Comparison of ENCODE assay signal across 22 mouse cellular contexts in genomic region chr13:79801591-79801990, GRCm38 (mm10).
DNase-seq lines count a peak whose midpoint lies in the region; ATAC-seq and TF ChIP-seq lines count a peak whose summit lies in the region.
"Had no signal": no experiment of that assay in that cellular context is flagged by ENCODE, and none has a peak within 500 bp of the region (broad histone marks: within the 10 kb centered on the region; RNA-seq: fewer than 3 reads in every experiment).

No protein-coding gene starts in this region.

- ATAC-seq in midbrain, embryonic 11.5 days (ENCODE audit: low FRiP score) = peak; percentile 22; the same call in 1 of the 2 replicates
- ATAC-seq in midbrain, postnatal 0 days (ENCODE audit: low FRiP score) = no peak
- peak; percentile 54; the same call in 1 of the 2 replicates for ATAC-seq in midbrain, embryonic 12.5 days (ENCODE audit: low FRiP score, low read depth)
- no peak for ATAC-seq in midbrain, embryonic 16.5 days
- ATAC-seq in midbrain, embryonic 14.5 days (ENCODE audit: low FRiP score, low TSS enrichment) = peak; percentile 53; the same call in 1 of the 2 replicates
- no peak for ATAC-seq in midbrain, embryonic 13.5 days
- 0 out of 2 replicates have a peak, but pooled peaks have one; percentile 31 for ATAC-seq in monocyte, adult 5-6 weeks (replicated peaks; ENCODE audit: insufficient number of reproducible peaks, low FRiP score, low TSS enrichment, poor library complexity, severe bottlenecking)
- ATAC-seq: activated CD4-positive, CD25-positive, alpha-beta regulatory T cell, adult 4 months; CD4-positive, CD25-positive, alpha-beta regulatory T cell, adult 4 months; Patski had no signal

- WGBS in midbrain, embryonic 11.5 days = 83% methylated on average over 2 of the region's 2 CpGs
- WGBS in midbrain, postnatal 0 days = 88% methylated on average over 2 of the region's 2 CpGs
- 86% methylated on average over 2 of the region's 2 CpGs for WGBS in midbrain, embryonic 12.5 days
- 91% methylated on average over 2 of the region's 2 CpGs for WGBS in midbrain, embryonic 16.5 days
- 88% methylated on average over 2 of the region's 2 CpGs for WGBS in midbrain, embryonic 14.5 days
- 80% methylated on average over 2 of the region's 2 CpGs for WGBS in midbrain, embryonic 13.5 days

- DNase-seq in midbrain, embryonic 11.5 days (ENCODE audit: low spot score, missing footprints) = no peak
- DNase-seq in midbrain, postnatal 0 days (ENCODE audit: low spot score) = no peak
- DNase-seq in midbrain, embryonic 14.5 days = no peak
- DNase-seq in spleen, postnatal 36 days (ENCODE audit: low spot score in 2 of 2) = no peak
- DNase-seq: adrenal gland, adult 2 months; adrenal gland, adult 8-10 months; adrenal gland, postnatal 10 days; adrenal gland, postnatal 14 days; adrenal gland, postnatal 25 days; adrenal gland, postnatal 36 days; B cell, adult 2 months; cerebellum, adult 11 months; cerebellum, adult 11-12 months had no signal

- no peaks in the 10 kb centered on the region for H3K27me3 ChIP-seq in midbrain, embryonic 11.5 days (ENCODE audit: control insufficient read depth, insufficient read depth, low read length)
- H3K27me3 ChIP-seq in midbrain, postnatal 0 days (ENCODE audit: insufficient read depth, low read length) = no peaks in the 10 kb centered on the region
- no peaks in the 10 kb centered on the region for H3K27me3 ChIP-seq in midbrain, embryonic 12.5 days
- H3K27me3 ChIP-seq in midbrain, embryonic 16.5 days (ENCODE audit: control insufficient read depth, insufficient read depth, low read depth, low read length) = no peaks in the 10 kb centered on the region
- no peaks in the 10 kb centered on the region for H3K27me3 ChIP-seq in midbrain, embryonic 14.5 days (ENCODE audit: control insufficient read depth, insufficient read depth, low read length)
- no peaks in the 10 kb centered on the region for H3K27me3 ChIP-seq in midbrain, embryonic 13.5 days
- H3K27me3 ChIP-seq: CH12.LX, Patski had no signal

- no peaks in the 10 kb centered on the region for H3K36me3 ChIP-seq in midbrain, embryonic 11.5 days (ENCODE audit: control insufficient read depth, insufficient read depth, low read length)
- H3K36me3 ChIP-seq in midbrain, postnatal 0 days (ENCODE audit: insufficient read depth, low read length) = no peaks in the 10 kb centered on the region
- no peaks in the 10 kb centered on the region for H3K36me3 ChIP-seq in midbrain, embryonic 12.5 days
- H3K36me3 ChIP-seq in midbrain, embryonic 16.5 days (ENCODE audit: control insufficient read depth, insufficient read depth, low read length) = no peaks in the 10 kb centered on the region
- no peaks in the 10 kb centered on the region for H3K36me3 ChIP-seq in midbrain, embryonic 14.5 days (ENCODE audit: control insufficient read depth, insufficient read depth, low read length)
- no peaks in the 10 kb centered on the region for H3K36me3 ChIP-seq in midbrain, embryonic 13.5 days
- H3K36me3 ChIP-seq: G1E had no signal

- no peak overlapping the region for H3K9ac ChIP-seq in midbrain, embryonic 11.5 days (ENCODE audit: low read length)
- H3K9ac ChIP-seq in midbrain, postnatal 0 days (replicated peaks; ENCODE audit: low read length, poor library complexity, severe bottlenecking) = no peak overlapping the region
- no peak overlapping the region for H3K9ac ChIP-seq in midbrain, embryonic 12.5 days (replicated peaks)
- no peak overlapping the region for H3K9ac ChIP-seq in midbrain, embryonic 16.5 days (ENCODE audit: low read depth, low read length)
- no peak overlapping the region for H3K9ac ChIP-seq in midbrain, embryonic 14.5 days (replicated peaks; ENCODE audit: low read length)
- H3K9ac ChIP-seq in midbrain, embryonic 13.5 days (replicated peaks) = no peak overlapping the region

- H3K27ac ChIP-seq in midbrain, embryonic 11.5 days (ENCODE audit: low read depth, low read length) = no peak overlapping the region
- no peak overlapping the region for H3K27ac ChIP-seq in midbrain, postnatal 0 days (ENCODE audit: low read depth, low read length)
- no peak overlapping the region for H3K27ac ChIP-seq in midbrain, embryonic 12.5 days (replicated peaks)
- no peak overlapping the region for H3K27ac ChIP-seq in midbrain, embryonic 16.5 days (ENCODE audit: low read length)
- no peak overlapping the region for H3K27ac ChIP-seq in midbrain, embryonic 14.5 days (replicated peaks; ENCODE audit: low read depth, low read length)
- no peak overlapping the region for H3K27ac ChIP-seq in midbrain, embryonic 13.5 days

- H3K4me1 ChIP-seq in midbrain, embryonic 11.5 days (ENCODE audit: control insufficient read depth, insufficient read depth, low read length) = no peaks in the 10 kb centered on the region
- no peaks in the 10 kb centered on the region for H3K4me1 ChIP-seq in midbrain, postnatal 0 days (ENCODE audit: insufficient read depth, low read length)
- no peaks in the 10 kb centered on the region for H3K4me1 ChIP-seq in midbrain, embryonic 12.5 days
- H3K4me1 ChIP-seq in midbrain, embryonic 16.5 days (ENCODE audit: control insufficient read depth, insufficient read depth, low read length) = no peaks in the 10 kb centered on the region
- no peaks in the 10 kb centered on the region for H3K4me1 ChIP-seq in midbrain, embryonic 14.5 days (ENCODE audit: control insufficient read depth, insufficient read depth, low read length)
- H3K4me1 ChIP-seq in midbrain, embryonic 13.5 days (replicated peaks) = no peaks in the 10 kb centered on the region

- no peaks in the 10 kb centered on the region for H3K9me3 ChIP-seq in midbrain, embryonic 11.5 days (ENCODE audit: control insufficient read depth, low read length)
- H3K9me3 ChIP-seq in midbrain, postnatal 0 days (ENCODE audit: low read length) = no peaks in the 10 kb centered on the region
- H3K9me3 ChIP-seq in midbrain, embryonic 12.5 days = no peaks in the 10 kb centered on the region
- H3K9me3 ChIP-seq in midbrain, embryonic 16.5 days (replicated peaks; ENCODE audit: control insufficient read depth, low read length, poor library complexity, severe bottlenecking) = no peaks in the 10 kb centered on the region
- no peaks in the 10 kb centered on the region for H3K9me3 ChIP-seq in midbrain, embryonic 14.5 days (ENCODE audit: control insufficient read depth, low read length)
- H3K9me3 ChIP-seq in midbrain, embryonic 13.5 days = no peaks in the 10 kb centered on the region

- no peak for TF ChIP-seq CTCF in midbrain, postnatal 0 days (IDR thresholded peaks at IDR 0.05)

- no peak overlapping the region for H3K4me2 ChIP-seq in midbrain, embryonic 11.5 days
- H3K4me2 ChIP-seq in midbrain, postnatal 0 days (ENCODE audit: low read depth, low read length, poor library complexity, severe bottlenecking) = no peak overlapping the region
- H3K4me2 ChIP-seq in midbrain, embryonic 12.5 days (replicated peaks) = no peak overlapping the region
- no peak overlapping the region for H3K4me2 ChIP-seq in midbrain, embryonic 16.5 days (ENCODE audit: low read length)
- H3K4me2 ChIP-seq in midbrain, embryonic 14.5 days (ENCODE audit: low read length) = no peak overlapping the region
- no peak overlapping the region for H3K4me2 ChIP-seq in midbrain, embryonic 13.5 days (replicated peaks)

- H3K4me3 ChIP-seq in midbrain, embryonic 11.5 days (ENCODE audit: low read depth, low read length) = no peak overlapping the region
- H3K4me3 ChIP-seq in midbrain, postnatal 0 days (ENCODE audit: low read depth, low read length) = no peak overlapping the region
- no peak overlapping the region for H3K4me3 ChIP-seq in midbrain, embryonic 12.5 days
- H3K4me3 ChIP-seq in midbrain, embryonic 16.5 days (ENCODE audit: low read depth, low read length) = no peak overlapping the region
- no peak overlapping the region for H3K4me3 ChIP-seq in midbrain, embryonic 14.5 days (replicated peaks; ENCODE audit: low read depth, low read length)
- H3K4me3 ChIP-seq in midbrain, embryonic 13.5 days (replicated peaks) = no peak overlapping the region

Comparison
In these comparisons a context has a peak if more than half of its experiments do, and no peak if none do; other contexts are left out.
1. ATAC-seq: peak in midbrain, embryonic 11.5 days (single experiment), midbrain, embryonic 12.5 days (single experiment), midbrain, embryonic 14.5 days (single experiment) and monocyte, adult 5-6 weeks (single experiment); none in midbrain, postnatal 0 days (single experiment), midbrain, embryonic 16.5 days (single experiment) and midbrain, embryonic 13.5 days (single experiment).